Mouse (Mus musculus): Measurements from ENCODE around the gene Fthl17b. TPM values are rescaled to one million over a fixed set of nuclear protein-coding genes. Genes with fewer than 3 reads are reported as not detected.
"Not testable (repeated sequence)": the region's sequence is repeated elsewhere in the genome, so short reads cannot be mapped to it uniquely, and the experiment has no call there.

Fthl17b gene
- polyA plus RNA-seq (2012; rRNA removed): not detected in 2 replicates

GRCm38 (mm10) chrX:8962875-8963274, at the start of gene Fthl17b:
Gene Fthl17b (minus strand): TSS chrX:8962975.
- not testable (repeated sequence) for DNase-seq (ENCODE audit: extremely low spot score in 1 of 2, low spot score in 1 of 2)

GRCm38 (mm10) chrX:8986655-8987054, 23.9 kb upstream of the Fthl17b start, which contains the start of gene Fthl17d:
Gene Fthl17d (minus strand): TSS chrX:8986755.
- DNase-seq (ENCODE audit: extremely low spot score in 1 of 2, low spot score in 1 of 2): not testable (repeated sequence)

GRCm38 (mm10) chrX:8976459-8976858, 13.7 kb upstream of the Fthl17b start, which contains the start of gene Fthl17c:
Gene Fthl17c (minus strand): TSS chrX:8976559.
- DNase-seq (ENCODE audit: extremely low spot score in 1 of 2, low spot score in 1 of 2): not testable (repeated sequence)

- peak in 1 of 2 experiments; percentile 33 for DNase-seq (ENCODE audit: extremely low spot score in 1 of 2, low spot score in 1 of 2)
Observed at GRCm38 (mm10) chrX:8964618-8965017, 1.8 kb upstream of the Fthl17b start.

- peak; percentile 58 to 94 for DNase-seq (ENCODE audit: extremely low spot score in 1 of 2, low spot score in 1 of 2)
Observed at GRCm38 (mm10) chrX:8948130-8948805, 14.5 kb downstream of the Fthl17b start.

DNA sequence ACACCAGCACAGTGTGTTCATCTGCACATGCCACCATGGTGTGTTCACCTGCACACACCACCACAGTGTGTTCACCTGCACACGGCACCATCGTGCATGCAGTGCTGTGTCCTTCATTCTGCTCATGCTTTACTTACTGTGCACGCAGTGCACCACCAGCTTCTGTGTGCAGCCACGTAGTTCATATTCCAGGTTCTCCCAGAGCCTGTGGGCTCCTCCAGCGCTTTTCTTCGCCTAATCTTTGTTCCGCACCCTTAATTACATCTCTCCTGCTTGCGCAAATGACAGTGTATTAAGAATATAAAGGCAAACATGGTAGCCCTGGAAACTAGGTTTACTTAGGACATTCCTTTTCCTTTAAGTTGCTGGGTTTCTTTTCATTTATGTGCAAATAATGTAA, 18.7 kb downstream of the Fthl17b start:
- DNase-seq (ENCODE audit: extremely low spot score in 1 of 2, low spot score in 1 of 2): no peak

- DNase-seq (ENCODE audit: extremely low spot score in 1 of 2, low spot score in 1 of 2): no peak
Observed at GRCm38 (mm10) chrX:8927308-8927707, 35.5 kb downstream of the Fthl17b start.

- DNase-seq (ENCODE audit: extremely low spot score in 1 of 2, low spot score in 1 of 2): peak in 1 of 2 experiments; percentile 20
Observed at GRCm38 (mm10) chrX:8921813-8922607, 40.8 kb downstream of the Fthl17b start.

GRCm38 (mm10) chrX:8921080-8921479, 41.7 kb downstream of the Fthl17b start:
- DNase-seq (ENCODE audit: extremely low spot score in 1 of 2, low spot score in 1 of 2): no peak

Other genes starting within 250 kb of the Fthl17b start
- gene Ssx9, start 214.5 kb downstream of the Fthl17b start, polyA plus RNA-seq (2012; rRNA removed): not detected in 2 replicates
- not detected in 2 replicates for gene Ssxb5, start 159.3 kb downstream of the Fthl17b start, polyA plus RNA-seq (2012; rRNA removed)
- not detected in 2 replicates for gene Gm6592, start 119.0 kb downstream of the Fthl17b start, polyA plus RNA-seq (2012; rRNA removed)
- not detected in 2 replicates for gene Gm5751, start 88.7 kb downstream of the Fthl17b start, polyA plus RNA-seq (2012; rRNA removed)
- gene B630019K06Rik, start 70.6 kb downstream of the Fthl17b start, polyA plus RNA-seq (2012; rRNA removed): 20.0 and 20.4 TPM in 2 replicates
- gene Fthl17c, start 13.6 kb upstream of the Fthl17b start, polyA plus RNA-seq (2012; rRNA removed): not detected in 2 replicates
- not detected in 2 replicates for gene Fthl17d, start 23.8 kb upstream of the Fthl17b start, polyA plus RNA-seq (2012; rRNA removed)
- gene Fthl17e, start 70.5 kb upstream of the Fthl17b start, polyA plus RNA-seq (2012; rRNA removed): not detected in 2 replicates
- gene Fthl17f, start 100.0 kb upstream of the Fthl17b start, polyA plus RNA-seq (2012; rRNA removed): not detected in 2 replicates
- gene 4930402K13Rik, start 141.6 kb upstream of the Fthl17b start, polyA plus RNA-seq (2012; rRNA removed): not detected in 2 replicates
- gene Lancl3, start 236.9 kb upstream of the Fthl17b start, polyA plus RNA-seq (2012; rRNA removed): 2.9 and 3.0 TPM in 2 replicates